Mouse (Mus musculus) lung, postnatal 25 days (tissue): Measurements from ENCODE around the gene Hsd17b14.

ENCODE experiments used
- DNase-seq: peaks from one replicate; pipeline ENCODE4 v3.0.0; 2022; ENCODE audit warnings: low spot score

Gene Hsd17b14

DNA sequence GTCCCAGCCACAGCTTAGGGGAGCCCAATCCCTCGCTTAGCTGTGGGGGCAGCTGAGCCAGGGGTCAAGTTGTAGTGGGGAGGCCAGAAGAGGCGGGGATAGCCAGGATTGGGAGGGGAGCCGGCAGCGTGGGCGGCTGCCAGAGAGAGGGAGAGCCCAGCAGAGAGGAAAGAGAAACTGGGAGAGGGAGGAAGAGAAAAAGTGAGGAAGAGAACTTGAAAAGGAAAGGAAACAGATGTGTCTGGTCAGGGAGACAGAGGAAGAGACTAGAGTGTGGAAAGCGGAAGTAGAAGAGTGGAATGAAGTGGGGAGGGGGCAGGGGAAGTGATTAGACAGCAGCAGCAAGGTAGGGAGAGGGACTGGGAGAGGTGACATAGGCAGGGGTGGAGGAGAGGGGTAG is 25.2 kb upstream of the Hsd17b14 start:
- no peak for DNase-seq

DNA sequence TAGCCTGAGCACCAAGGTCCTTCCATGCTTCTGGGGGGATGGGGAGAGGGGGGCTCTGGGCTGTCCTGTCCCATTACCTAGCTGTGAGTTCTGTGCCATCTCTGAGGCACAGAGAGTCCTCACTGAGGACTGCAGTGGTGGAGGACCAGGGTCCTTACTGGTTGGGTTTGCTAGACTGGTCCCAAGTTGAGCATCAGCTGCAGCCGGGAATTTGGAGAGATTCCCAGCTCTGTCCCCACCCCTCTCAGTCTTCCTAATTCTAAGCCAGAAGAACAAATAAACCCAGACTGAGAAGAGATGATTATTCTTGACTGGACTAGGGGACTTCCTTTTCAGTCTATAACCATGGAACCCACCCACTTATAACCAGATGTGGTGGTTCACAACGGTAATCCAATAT is 24.1 kb upstream of the Hsd17b14 start:
- DNase-seq: no peak

DNA sequence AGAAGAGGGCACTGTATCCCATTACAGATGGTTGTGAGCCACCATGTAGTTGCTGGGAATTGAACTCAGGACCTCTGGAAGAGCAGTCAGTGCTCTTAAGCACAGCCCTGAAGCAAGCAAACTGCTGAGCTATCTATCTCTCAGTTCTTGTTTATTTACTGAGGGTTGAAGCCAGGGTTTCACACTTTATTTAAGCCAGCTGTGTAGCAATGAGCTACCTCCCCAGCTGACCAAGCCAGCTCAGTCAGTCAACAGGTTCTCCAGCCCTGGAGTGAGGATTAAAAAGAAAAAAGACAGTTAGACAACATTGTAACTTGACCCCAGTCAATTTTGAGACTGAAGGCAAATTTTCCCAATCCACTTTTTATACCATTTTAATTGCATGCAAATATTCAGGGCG is 19.0 kb upstream of the Hsd17b14 start:
- DNase-seq: no peak

DNA sequence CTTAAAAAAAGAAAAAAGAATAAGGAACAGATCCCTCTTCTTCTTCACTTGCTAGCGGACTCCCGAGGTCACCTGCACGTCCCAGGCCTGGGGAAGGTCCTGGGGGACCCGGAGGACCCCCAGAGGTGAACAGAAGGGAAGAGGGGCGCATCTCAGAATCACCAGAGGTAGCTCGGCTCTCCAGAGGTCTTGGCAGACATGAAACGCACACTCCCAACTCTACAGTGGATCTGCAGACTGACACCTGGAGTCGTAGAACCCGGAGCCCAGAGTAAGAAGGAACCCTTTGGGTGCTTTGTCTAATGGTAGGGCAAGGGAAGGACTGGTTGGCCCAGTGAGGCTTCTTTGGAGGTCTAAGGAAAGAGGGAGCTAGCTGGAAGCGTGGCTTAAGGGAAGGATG is 17.1 kb upstream of the Hsd17b14 start:
- DNase-seq: no peak

DNA sequence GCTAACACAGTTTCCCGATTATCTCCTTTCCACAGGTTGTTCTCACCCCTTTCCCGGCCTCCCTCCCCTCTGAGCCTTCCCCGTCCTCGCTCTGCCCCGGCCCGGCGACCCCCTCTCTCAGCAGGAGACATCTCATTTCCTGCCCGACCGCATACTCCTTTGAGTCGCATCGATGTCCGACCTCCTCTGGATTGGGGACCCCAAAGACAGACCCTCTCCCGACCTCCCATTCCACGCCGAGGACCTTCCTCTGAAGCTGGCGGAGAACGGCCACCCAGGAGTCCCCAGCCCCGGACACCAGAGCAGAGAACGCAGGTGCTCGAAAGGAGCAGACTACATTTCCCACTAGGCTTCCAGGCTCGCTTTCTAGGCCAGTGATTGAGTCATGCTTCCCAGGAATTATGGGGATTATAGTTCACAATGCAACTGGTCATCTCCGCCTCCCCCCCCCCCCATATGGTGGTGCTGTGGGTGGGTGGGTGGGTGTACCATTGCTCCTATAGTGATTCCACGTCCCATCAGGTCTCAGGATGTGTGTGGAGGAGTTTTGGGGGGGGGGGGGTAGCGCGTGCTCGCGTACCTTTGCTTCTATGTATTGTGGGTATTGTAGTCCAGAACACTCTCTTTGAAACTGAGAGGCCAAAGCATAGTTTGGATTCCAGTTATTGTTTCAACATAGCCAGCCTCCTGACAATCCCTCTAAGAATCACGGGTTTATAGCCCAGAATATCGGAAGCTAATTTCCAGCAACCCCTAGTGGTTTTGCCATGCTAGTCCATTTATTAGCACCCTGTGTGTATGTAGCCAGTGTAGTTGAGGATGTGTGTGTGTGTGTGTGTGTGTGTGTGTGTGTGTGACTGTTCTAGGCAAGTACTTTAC is 16.3 kb upstream of the Hsd17b14 start:
- DNase-seq: peak; percentile 65

DNA sequence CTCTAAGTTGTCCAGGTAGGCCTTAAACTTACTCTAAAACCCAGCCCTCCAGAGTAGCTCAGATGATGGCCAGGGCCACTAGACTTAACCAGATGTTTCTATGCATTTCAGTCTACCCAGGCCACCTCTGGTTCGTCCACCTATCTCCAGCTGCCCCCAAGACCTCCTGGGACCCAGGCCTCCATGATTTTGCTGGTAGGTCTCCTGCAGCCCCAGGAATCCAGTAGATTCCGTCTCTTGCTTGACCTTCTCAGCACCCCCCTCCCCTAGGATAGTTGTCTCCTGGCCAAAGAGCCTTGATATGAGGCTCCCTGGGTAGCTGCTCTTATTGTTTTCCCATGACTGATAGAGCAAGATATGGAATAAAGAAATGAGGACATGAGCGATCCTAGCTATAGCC is 15.6 kb upstream of the Hsd17b14 start:
- no peak for DNase-seq

DNA sequence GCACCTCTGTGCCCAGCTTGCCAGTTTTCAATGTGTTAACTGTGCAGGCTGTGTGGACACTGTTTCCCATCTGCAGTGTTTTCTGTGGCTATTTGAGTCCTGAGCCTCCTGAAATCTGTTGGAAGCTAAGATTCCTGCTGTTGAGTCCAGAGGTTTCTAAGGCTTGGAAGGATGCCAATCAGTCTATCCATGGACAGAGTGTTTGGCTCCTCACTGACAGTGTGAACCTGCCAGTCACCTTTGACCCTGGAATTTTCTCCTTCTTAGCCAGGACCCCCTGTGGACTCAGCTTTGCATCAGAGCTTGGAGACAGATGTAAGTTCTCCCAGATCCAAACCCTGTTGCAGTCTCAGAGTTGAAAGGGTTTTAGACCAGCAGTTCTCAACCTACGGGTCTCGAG is 14.5 kb upstream of the Hsd17b14 start:
- DNase-seq: no peak

DNA sequence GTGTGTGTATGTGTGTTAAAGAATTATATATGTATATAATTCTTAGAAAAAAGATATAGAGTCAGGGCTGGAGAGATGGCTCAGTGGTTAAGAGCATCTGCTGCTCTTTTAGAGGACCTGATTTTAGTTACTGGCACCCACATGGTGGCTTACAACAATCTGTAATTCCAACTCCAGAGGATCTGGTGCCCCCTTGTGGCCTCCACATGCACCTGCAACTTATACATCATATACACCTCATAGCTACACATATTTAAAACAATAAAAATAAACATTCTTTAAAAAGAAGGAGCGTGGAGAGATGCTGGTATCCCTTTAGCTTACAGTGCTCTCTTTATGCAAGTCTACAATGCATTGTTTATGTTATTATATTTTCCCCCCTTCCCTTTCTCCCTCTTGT is 10.2 kb upstream of the Hsd17b14 start:
- no peak for DNase-seq

DNA sequence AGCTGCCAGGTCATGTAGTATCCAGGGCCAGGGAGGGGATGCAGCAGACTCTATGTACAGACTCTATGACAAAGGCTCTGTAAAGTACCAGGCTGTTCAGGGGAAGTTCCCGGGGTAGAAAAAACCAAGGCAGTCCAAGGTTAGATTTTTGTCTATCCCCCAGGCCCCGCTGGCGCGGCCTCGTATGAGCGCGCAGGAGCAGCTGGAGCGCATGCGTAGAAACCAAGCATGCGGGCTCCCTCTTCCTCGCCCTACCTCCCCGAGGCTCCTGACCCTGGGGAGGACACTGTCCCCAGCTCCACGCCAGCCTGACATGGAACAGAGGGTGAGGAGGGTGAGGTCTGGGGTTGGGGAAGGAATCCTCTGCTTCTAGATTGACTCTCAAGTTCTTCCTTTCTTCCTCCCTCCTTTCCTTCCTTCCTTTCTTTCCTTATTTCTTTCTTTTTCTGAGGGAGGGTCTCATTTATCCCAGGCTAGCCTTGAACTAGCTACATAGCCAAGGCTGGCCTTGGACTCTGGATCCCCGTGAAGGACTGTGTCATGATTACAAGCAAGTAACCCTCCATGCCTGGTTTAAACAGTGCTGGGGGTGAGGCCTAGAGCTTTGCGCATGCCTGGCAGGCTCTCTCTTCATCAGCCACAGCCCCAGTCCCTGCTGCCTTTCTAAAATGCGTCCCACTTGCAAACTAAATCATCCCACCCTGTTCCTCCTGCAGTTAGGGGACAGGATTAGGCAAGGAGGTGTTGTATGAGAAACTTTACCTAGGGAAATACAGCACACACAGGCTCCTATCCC is 4.9 kb upstream of the Hsd17b14 start:
- DNase-seq: no peak

DNA sequence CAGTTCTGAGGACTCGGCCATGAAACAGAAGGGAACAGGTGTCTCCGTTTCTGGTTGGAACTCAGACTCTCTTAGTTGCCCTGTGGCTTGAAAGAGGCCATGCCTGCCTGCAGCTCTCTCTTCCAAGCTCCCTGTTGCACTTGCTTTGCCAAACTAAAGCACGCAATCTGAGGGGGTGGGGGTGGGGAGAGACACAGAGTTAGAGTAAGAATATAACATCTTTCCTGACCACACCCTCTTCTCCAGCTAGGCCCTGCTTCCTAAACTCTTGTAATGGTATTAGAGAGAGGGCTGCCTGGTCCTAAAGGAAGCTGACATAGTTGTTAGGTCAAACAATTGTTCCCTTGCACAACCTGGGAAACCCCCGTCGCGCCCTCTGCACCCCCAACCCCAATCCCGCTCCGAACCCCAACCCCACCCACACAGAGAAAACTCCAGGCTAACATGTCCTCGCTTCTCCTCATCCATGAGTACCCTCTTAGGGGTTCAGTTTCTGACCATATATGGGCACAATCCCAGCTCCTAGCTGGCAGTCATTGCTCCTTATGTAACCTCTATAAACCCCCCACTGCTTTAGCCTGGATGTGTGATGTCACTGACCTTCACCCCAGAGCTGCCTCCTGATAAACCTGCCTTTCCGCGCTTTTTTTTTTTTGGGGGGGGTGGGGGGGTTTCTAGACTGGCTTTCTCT is 3.7 kb upstream of the Hsd17b14 start:
- no peak for DNase-seq

DNA sequence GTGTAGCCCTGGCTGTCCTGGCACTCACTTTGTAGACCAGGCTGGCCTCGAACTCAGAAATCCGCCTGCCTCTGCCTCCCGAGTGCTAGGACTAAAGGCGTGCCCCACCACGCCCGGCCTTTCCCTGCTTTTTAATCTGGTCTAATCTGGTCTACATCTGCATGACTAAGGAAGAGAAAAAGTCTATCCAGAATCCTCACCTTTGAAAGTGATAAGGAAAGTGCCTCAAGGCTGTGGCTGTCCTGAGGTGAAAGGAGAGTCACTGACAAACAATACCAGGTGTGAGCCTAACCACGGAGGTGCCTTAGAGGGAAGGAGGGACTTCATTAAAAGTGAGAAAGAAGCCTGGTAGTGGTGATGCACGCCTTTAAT is 3.2 kb upstream of the Hsd17b14 start:
- no peak for DNase-seq

DNA sequence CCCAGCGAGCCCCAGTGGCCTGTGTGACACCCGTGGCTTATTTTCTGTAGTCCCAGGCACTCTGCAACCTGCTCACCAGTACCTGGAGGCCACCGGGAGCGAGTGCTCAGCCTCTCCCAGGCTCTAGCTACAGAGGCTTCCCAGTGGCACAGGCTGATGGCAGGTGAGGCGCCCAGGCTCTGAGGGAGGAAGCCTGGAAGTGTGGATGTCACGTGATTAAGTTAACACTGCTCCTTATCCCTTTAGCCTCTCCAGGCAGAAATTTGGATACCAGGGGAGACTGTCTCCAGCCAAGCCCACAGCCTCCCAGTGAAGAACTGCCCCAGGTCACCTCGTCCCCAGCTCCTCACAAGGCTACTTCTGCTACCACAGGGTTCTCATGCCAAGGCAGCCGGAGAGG is 1.2 kb upstream of the Hsd17b14 start:
- no peak for DNase-seq

DNA sequence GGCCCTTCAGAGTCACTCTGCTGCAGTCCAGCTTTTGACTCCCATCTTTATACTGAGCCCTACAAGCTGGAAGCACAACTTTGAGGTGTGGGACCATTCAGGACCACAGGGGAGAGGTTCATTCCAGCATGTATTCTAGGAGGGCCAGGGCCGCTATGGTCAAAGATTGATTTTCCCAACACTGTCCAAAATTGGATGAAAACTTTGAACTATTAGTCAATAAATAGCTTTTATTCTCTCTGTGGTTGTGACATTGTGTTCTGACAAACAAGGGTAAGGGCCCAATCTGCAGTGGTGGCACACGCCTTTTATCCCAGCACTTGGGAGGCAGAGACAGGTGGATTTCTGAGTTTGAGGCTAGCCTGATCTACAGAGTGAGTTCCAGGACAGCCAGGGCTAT is 703 bp upstream of the Hsd17b14 start:
- DNase-seq: no peak

DNA sequence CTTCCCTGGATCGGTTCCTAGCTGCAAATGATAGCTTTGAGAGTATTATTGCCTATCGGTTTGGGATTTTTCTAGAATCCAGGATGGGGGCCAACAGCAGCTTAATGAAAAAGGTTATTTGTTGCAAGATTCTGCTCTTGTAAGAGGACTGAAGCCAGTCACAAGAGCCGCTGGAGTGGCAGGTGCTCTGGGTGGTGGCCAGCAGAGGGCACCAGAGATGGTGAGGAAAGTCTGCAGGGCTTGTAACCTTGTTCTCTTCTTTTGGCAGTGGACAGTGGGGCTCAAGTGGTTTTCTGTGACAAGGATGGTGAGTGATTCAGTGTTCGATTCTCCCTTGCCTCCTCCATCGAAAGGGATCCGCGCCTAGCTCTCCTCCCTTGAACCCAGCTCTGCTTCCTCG is 1.1 kb downstream of the Hsd17b14 start:
- DNase-seq: peak; percentile 86

DNA sequence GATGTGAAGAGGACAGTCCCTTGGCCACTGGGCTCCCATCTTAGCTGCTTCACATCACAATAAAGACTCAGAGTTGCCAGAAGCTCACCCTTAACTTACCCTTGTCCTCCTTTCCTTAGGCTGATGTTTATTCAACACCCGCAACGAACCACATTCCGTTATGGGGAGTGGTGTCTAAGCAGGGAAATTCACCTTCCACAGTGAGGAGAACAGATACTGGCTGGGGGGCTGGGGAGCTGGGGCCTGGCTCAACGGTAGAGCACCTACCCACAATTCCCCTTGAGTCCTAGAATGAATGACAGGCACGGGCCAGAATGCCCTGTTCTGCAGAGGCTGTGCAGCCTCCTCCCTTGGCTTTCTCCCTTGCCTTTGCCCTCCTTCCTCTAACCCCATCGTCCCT is 4.2 kb downstream of the Hsd17b14 start:
- DNase-seq: peak; percentile 38

DNA sequence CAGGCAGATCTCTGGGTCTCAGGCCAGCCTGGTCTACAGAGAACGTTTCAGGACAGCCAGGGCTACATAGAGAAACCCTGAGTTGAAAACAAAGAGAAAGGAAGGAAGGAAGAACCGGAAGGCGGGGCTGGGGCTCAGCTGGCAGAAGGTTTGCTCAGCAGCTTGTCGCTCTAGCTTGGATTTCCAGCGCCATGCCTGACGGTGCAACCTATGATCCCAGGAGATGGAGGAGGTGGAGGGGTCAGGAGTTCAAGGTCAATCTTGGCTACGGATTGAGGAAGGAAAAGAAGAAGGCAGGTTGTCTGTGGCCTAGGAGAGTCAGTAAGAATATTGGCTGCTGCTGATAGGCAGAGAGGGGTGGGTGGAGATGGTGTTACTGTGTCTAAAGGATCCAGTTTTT is 5.5 kb downstream of the Hsd17b14 start:
- no peak for DNase-seq

DNA sequence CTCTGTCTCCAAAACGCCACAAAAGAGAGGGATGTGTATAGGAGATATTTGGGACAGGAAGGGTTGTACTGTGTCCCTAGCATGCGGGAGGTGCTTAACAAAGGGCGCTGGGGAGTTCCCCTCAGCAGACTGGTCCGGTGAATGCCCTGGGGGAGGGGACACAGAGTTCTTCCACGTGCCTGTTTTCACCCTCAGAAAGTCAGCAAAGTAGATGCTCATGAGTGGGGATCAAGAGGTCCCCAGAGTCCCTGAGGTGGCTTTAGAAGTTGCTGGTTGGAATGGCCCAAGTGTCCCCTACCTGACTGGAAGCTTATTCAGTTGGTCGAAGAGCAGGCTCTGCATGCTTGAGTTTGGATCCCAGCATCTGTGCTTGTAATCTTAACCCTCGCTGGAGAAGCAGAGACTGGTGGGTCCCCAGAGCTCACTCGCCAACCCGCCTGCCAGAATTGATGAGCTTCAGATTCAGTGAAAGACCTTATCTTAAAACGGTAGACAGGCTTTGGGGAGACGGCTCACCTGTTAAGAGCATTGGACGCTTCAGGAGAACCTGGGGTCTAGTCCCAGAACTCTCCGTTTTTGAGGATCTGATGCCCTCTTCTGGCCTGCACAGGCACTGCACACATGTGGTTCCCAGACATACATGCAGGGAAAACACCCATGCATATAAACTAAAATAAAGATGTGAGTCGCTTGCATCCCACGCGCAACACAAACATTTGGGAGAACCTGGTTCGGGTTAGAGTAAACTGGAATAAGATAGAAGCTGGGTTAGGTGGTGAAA is 6.3 kb downstream of the Hsd17b14 start:
- DNase-seq: peak; percentile 85

DNA sequence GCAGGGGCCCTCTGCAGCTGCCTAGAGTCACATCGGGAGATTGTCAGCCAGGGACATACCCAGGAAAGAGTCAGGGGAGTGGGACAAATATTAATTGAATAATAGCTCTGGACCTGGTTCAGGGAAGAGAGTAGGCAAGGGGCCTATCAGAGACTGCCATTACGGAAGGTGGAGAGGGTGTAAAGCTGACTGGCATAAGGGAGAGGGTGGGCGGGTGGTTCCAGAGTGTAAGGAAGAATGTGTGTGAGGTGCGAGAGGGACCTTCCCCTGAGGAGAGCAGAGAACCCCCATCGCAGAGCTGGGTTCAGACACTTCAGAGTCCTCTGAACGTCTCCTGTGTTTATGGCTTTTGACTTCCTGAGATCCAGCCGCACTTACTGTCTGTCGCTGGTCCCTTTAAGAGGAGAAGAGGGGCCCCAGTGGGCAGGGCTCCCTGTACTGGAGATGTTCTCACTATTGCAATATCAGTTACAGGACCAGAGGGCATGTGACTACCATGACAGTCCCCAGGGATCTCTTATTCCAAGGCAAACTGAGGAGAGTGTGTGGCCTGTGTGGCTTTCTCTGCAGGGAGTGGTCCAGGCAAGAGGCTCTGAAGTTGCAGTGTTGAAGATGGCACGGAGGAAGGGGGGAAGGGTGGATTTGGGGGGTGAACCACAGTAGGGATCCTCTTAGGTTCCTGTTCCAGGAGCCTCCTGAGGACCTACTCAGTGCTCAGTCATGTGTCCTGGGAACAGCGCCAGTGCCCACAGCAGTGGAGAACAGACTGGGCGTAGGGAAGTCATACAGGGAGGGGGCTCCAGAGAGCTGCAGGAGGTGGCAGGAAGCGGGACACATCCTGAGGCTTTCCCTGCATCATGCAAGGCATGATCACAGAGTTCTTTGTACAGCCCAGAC is 7.2 kb downstream of the Hsd17b14 start:
- no peak for DNase-seq

DNA sequence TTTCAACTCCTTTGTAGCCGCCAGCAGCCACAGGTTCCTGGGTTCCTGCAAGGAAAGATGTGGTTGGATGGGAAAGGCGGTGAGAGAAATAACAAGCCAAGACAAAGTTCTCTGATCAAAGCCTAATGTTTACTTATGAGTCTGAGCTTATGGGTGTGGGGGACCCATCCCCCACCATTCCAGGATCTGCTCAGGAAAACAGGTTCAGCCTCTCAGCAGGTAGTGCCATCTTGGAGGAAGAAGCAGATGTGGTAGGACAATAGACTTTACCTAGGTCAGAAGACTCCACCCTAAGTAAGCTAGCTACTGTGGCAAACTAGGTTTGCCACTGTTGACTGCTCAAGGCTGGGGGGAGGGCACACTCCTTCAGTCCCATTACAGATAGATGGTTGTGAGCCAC is 10.1 kb downstream of the Hsd17b14 start:
- DNase-seq: no peak

DNA sequence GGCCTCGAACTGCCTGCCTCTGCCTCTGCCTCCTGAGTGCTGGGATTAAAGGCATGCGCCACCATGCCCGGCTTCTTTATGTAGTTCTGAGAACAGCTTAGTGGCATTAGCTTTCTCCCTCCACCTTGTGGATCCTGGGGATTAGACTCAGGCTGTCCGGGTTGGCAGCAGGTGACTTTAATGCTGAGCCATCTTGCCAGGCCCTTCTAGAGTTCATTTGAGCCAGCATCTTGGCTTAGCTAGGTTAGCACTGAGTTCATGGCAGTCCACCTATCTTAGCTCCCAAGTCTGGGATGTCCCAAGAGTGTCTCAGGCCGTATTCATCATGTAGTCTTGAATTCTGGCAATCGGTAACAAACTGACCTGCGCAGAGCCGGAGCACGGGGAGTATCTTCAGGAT is 10.8 kb downstream of the Hsd17b14 start:
- no peak for DNase-seq
